Mouse (Mus musculus) frontal cortex, postnatal 36 days (tissue): ENCODE data around the gene Map1a.

Source experiments
- DNase-seq, 2 experiments: peaks; one replicate each; pipeline ENCODE4 v3.0.0; 2022; ENCODE audit warnings: low spot score in 2 of 2

Map1a gene

GRCm38 (mm10) chr2:121288901-121289729, at the start of gene Map1a:
Map1a (plus strand) TSS chr2:121289600.
- peak; percentile 97 to 98 for DNase-seq

DNA sequence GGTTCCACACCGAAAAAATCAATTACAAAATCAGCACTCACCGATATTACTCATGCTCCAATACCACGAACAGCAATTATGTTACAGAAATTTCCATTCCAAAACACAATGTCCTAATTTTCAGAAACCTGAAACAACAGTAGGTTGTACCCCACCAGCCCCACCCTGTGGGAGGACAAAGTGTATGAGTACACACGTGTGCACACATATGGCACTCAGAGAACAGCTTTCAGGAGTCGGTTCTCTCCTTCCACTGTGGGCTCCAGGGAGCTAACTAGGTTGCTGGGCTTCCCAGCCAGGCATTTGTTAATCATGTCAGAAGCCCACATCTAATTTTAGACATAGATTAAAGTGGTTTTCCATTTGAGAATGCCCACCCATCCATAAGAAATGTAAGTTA, 45.3 kb upstream of the Map1a start:
- peak in 1 of 2 experiments; percentile 31 for DNase-seq

- DNase-seq, result no peak
These were observed 39.6 kb upstream of the Map1a start for GRCm38 (mm10) chr2:121249758-121250157.

DNA sequence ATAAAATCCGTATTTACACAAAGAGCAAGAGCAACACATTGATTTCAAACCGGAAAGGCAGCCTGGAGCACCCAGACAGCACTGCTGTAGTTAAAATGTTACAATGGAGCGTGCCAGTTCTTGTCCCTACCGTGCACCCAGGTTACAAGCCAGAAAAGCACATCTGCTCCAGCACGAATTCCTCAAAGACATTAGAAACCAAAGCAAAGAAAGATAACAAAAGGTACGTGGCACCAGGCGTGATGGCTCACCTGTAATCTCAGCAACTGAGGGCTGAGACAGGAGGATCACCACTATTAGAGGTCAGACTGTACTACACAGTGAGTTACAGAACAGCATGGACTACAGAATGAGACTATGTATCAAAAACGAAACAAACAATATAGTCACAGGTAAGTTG, 21.0 kb upstream of the Map1a start:
- no peak for DNase-seq

DNA sequence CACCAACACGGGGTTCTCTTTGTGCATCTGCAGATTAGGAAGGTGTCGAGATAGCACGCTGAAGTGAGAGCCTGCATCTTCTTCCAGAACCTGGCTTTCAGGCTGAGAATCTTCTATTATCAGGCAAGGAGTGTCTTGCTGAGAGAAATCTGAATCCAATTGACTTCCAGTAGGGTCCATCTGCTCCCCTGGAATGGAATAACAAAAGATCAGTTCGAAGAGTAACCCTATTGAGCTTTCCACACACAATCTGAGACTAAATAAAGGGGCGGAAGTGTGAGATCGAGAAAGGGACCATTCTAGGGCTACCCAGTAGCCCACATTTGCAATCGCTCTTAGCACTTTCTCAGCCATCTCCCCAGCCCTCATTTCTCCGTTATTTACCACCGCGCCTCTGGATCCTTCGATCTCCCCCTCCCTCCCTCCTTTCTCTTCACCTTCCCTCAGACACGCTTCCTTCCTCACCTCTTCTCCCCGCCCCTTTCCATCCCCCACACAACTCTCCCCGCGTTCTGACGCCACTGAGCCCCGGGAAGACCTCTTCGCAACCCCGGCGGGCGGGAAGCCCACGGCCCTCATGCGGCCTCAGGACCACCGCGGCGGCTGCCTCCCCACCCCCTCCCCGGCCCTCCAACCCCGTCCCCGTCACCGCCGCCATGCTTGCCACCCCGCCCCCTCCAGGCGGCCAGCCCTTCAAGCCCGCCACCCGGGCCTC, 18.7 kb upstream of the Map1a start:
- no peak for DNase-seq

DNA sequence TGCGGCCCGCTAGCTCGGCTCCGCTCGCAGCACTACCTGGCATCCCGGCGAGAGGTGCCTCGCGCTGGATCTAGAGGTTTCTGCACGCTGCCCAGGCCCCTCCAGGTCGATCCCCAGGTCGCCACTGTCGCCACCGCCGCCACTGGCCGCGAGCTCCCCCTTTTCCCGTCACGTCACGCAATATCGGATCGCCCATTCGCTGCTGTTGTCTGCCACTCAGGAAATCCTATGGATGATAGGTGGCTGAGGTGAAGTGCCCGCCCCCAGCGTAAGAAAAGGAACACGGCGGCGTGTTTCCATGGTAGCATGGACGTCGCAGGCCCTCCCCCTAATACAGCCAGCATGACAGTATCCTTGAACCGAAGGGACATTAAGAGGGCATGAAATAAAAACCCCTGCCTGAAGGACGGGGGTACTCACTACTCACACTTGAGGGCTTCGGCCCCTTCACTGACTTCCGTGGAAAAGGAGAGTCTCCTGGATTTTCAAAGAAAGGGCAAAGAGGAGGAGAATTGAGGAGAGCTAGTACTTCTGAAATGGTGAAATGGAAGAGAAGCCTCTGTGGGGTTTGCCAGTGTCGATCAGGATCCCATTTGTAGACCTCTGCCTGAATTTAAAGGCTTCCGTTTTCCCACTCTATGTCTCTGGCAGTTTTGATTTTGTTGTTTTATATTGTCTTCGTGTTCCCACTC, 18.0 kb upstream of the Map1a start, which contains the start of gene Trp53bp1:
Gene Trp53bp1 (minus strand): TSS at position 172 of the 692 bp plus-strand sequence.
- DNase-seq, result peak; percentile 93 to 97

GRCm38 (mm10) chr2:121271928-121272516, 17.4 kb upstream of the Map1a start:
- DNase-seq, result peak; percentile 37 to 79

DNA sequence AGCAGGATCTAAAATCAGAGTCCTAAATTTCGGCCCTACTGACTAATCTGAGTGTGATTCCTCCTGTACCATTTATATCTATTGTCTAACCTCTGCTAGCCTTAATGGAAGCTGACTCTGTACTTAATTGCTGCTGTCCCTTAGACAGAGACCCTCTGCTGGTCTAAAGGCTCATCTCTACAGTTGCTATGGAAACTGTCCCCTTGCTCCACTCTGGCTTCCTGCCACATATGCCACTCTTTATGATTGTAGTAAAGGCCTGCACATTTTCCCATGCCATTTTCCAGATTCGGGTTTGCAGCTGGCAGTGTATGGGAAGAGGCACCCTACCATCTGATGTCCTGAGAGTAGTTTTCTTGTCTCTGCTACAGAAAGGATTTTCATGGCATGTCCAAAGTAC, 1.6 kb upstream of the Map1a start:
- no peak for DNase-seq

- DNase-seq, result peak in 1 of 2 experiments; percentile 30
These were observed 535 bp downstream of the Map1a start for GRCm38 (mm10) chr2:121289730-121290540.

GRCm38 (mm10) chr2:121292316-121293013, 3.1 kb downstream of the Map1a start:
- no peak for DNase-seq

GRCm38 (mm10) chr2:121294182-121294581, 4.8 kb downstream of the Map1a start:
- DNase-seq, result no peak

DNA sequence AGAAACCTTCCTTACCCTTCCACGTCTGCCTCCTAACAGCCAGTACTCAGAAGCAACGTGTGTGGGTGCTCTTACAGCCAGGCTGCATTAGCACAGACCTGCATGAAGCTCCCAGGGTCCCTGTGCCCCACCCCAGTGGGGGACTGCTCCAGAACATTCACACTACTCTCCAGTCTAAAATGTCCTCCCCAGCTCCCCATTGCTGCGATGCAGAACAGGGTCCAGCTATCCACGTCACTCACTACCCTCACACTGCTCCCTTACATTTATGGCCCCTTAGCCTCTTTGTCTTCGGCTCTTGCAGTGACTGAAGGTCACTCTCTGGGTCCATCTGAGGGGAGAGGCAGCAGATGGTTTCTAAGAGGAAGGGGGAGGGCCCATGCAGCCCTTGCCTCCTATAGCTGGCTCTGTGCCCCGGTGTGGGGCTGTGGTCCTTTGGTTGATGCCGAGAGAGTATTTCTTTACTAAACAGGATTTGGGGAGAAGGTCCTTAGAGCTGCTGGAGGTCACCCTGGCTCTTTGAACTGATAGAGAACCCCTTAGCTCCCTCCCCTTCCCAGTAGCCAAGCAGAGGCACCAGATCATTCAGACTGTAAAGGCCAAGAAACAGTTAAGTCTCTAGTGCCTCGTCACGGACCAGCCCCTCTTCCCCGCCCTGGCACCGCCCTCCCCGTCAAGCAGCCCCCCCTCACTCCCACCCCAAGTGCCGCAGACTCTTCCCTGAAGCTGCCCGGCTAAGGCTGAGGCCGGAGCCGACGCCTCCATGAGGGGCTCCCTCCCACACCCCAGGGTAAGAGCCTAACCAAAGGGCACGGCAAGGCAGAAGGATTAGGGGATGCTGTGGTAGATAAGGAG, 5.6 kb downstream of the Map1a start:
- peak; percentile 75 for DNase-seq

DNA sequence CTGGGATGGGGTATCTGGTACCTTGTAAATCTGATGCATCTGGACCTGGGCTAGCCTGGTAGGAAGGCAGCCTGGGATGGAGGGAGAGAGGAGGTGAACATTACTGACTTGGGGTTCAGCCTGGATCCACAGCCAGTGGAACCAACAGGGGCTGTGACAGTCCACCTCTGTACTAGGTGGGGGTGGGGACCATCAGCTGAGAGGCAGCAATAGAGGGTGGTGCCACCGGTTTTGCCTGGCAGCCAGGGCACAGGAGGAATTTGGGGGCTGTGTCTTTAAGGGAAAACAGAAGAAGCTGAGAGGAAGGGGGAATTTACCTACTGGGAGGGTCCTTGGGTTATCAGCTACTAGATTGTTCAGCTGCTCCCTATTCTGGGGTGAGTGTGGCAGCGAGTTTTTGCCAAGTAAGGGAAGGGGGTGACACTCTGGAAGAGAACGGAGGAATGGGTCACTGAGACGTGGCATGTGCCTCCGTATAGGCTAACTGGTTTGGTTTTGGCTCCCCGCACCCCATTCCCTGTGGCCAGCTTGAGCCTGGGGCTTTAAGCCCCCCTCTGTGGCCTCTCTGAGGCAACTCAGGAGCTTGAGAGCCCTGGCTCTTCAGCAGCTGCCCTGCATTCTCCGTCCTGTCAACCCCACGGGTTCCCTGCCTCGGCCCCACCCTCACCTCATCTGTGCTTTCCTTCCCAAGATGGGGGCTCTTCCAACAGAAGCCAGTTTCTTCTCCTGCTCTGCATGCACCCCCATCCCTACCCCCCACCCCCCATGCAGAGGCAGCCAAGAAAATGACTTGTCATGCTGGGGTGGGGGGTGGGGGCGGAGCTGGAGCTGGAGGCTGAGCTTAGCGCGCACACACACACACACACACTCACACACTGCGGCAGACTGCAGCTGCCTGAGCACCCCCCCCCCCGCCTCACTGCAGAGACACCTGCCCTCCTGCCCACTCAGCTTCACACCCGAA, 6.5 kb downstream of the Map1a start:
- peak in 1 of 2 experiments; percentile 74 for DNase-seq

DNA sequence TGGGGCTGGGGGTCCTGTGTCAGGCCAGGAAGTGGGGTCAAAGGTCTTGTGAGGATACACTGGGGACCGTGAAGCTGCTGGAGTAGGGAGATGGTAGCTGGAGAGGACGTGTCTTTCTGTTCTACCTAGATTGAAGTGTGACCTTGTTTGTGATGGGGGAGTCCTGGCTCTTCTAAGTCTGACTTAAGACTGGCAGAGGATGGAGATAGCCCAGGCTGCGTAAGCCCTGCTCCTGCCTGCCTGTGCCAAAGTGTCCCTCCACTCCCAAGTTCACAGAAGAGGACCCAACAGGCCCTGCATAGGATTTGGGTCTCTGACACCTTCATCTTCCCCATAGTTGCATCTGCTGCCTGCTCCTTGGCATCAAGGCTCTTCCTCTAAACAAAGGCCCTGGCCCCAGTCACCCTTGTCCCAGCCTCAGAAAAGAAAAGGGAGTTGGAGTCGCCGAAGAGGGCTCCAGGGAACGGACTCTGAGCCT, 7.4 kb downstream of the Map1a start:
- no peak for DNase-seq

DNA sequence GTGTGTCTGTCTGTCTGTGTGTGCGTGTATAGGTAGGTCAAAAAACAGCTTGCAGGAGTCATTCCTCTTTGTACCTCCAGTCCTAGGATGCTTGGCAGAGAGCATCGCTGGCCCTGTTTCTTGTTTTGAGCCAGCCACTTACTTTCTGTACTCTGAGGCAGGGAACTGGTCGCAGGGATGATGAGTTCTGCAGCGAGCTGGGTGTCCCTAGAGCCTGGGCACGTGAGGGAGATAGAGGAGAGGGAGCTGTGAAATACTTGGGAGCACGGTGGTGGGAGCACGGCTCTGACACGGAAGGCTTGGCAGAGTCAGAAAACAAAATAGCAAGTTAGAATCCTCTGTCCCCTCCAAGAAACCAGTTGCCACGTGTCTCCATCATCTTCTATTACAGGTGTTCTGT, 8.3 kb downstream of the Map1a start:
- no peak for DNase-seq

GRCm38 (mm10) chr2:121298131-121298530, 8.7 kb downstream of the Map1a start:
- DNase-seq, result no peak

GRCm38 (mm10) chr2:121299471-121299870, 10.1 kb downstream of the Map1a start:
- no peak for DNase-seq

DNA sequence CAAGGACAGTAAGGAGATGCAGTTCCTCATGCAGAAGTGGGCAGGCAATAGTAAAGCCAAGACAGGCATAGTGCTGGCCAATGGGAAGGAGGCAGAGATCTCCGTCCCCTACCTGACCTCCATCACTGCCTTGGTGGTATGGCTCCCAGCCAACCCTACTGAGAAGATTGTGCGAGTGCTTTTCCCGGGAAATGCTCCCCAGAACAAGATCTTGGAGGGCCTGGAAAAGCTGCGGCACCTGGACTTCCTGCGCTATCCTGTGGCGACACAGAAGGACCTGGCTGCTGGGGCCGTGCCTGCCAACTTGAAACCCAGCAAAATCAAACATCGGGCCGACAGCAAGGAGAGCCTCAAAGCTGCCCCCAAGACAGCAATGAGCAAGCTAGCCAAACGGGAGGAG, 10.6 kb downstream of the Map1a start:
- no peak for DNase-seq
